Mouse (Mus musculus): ENCODE results near the gene Mfsd2b.

- no peak for TF ChIP-seq CTCF (IDR thresholded peaks at IDR 0.05; ENCODE audit: borderline replicate concordance, extremely low read depth, insufficient read depth, insufficient read length)
- TF ChIP-seq POLR2A (IDR thresholded peaks at IDR 0.05; ENCODE audit: borderline replicate concordance, extremely low read depth, insufficient read depth, insufficient read length, poor library complexity, severe bottlenecking) = no peak
Observed at GRCm38 (mm10) chr12:4840741-4841140, 33.4 kb downstream of the Mfsd2b start.
